Mouse (Mus musculus) hindbrain, embryonic 14.5 days (tissue): ENCODE results near the gene Scap. TPM values are rescaled to one million over a fixed set of nuclear protein-coding genes. Genes with fewer than 3 reads are reported as not detected.

Experiments used
- ATAC-seq: fragments of 200-750 bp; cut with Nextera tagmentation; 2 replicates; pipeline ENCODE4 v1.8.0; 2017; ENCODE audit warnings: moderate number of reproducible peaks, mild to moderate bottlenecking, moderate TSS enrichment, moderate library complexity; ENCODE audit not compliant: low FRiP score
- DNase-seq: peaks from one replicate; pipeline ENCODE4 v3.0.0-alpha.2; 2015; ENCODE audit warnings: low spot score
- H3K27ac ChIP-seq: fragments of 300-500 bp; sonication (generic); 2 replicates; pipeline ENCODE4 v1.5.1; 2014; ENCODE audit warnings: mild to moderate bottlenecking, moderate library complexity
- H3K27me3 ChIP-seq: fragments of 300-500 bp; sonication (generic); 2 replicates; pipeline ENCODE4 v1.6.1; 2014; ENCODE audit warnings: mild to moderate bottlenecking, low read length, mixed read lengths; ENCODE audit not compliant: control insufficient read depth, insufficient read depth
- H3K36me3 ChIP-seq: fragments of 300-500 bp; sonication (generic); replicated peaks from 2 replicates; pipeline ENCODE4 v1.6.1; 2014; ENCODE audit not compliant: control insufficient read depth, insufficient read depth
- H3K4me1 ChIP-seq: fragments of 300-500 bp; sonication (generic); replicated peaks from 2 replicates; pipeline ENCODE4 v1.6.1; 2014; ENCODE audit warnings: antibody characterized with exemption, low read length, mixed read lengths; ENCODE audit not compliant: control insufficient read depth, insufficient read depth
- H3K4me2 ChIP-seq: fragments of 300-500 bp; sonication (generic); replicated peaks from 2 replicates; pipeline ENCODE4 v1.6.1; 2014; ENCODE audit warnings: mild to moderate bottlenecking, moderate library complexity
- H3K4me3 ChIP-seq: fragments of 300-500 bp; sonication (generic); replicated peaks from 2 replicates; pipeline ENCODE4 v1.5.1; 2014; ENCODE audit warnings: mild to moderate bottlenecking, low read length
- H3K9ac ChIP-seq: fragments of 300-500 bp; sonication (generic); 2 replicates; pipeline ENCODE4 v1.6.1; 2014
- H3K9me3 ChIP-seq: fragments of 300-500 bp; sonication (generic); 2 replicates; pipeline ENCODE4 v1.6.1; 2016; ENCODE audit warnings: low read length; ENCODE audit not compliant: control insufficient read depth
- WGBS: fragments of 180-500 bp; shearing (Covaris S2); extraction: QIAGEN DNeasy Blood & Tissue Kit; methylation state at CpG from one replicate; pipeline ENCODE4 v1.1.7; 2014; 5-methylcytosine and 5-hydroxymethylcytosine counted together
- polyA plus RNA-seq: library from polyadenylated mRNA; unstranded; fragments of >200 nt; fragmentation: Nextera tagmentation; extraction: Ambion mirVana; gene quantifications from 2 replicates; pipeline ENCODE4 v1.2.1, GENCODE M21; 2014

The Scap gene
- polyA plus RNA-seq, 1 experiment from 2014 or later: 53.5 TPM

DNA sequence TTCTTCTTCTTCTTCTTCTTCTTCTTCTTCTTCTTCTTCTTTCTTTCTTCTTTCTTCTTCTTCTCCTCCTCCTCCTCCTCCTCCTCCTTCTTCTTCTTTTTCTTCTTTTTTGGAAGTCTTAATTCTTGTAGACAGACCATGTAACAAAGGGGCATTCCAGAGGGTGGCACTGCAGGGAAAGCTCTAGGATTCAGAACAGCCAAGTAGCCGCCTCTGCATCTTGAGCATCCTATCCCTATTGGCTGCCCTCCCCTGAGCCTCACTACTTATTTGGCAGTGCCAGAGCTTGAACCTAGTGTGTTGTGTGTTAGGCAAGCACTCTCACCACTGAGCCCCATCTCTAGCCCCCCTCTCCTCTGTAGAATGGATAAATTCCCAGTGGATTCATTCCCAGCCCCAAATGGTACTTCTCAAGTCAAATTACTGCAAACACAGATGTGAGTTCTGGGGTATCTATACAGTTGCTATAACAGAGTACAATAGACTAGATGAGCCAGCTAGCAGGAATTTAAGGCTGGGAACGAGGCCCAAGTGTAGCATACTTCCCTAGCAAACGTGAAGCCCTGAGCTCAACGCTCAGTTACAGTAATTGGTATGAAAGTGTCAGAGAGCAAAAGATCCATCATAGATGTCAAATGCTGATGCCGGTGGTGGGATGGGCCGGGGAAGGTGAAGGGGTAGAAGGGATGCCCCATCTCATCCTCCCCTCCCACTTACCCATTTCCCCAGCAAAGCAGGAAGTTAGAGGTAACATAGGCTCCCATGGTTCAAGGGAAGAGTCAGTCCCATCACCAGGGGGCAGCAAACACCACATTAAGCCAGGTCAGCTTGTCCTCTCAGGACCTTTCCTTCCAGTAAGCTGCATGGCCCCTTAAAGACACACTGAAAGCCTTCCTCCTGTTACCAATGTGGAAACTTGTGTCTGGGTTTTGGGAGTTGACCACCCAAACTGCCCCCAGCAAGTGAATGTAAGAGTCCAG is 78.1 kb downstream of the Scap start:
- Histone ChIP-seq H3K4me2 (no peak overlapping the region), H3K4me3 (no peak overlapping the region), H3K4me1 (peaks cover 10% of the 10 kb centered on the region), H3K27me3 (no peaks in the 10 kb centered on the region), H3K9me3 (no peaks in the 10 kb centered on the region), H3K9ac (no peak overlapping the region), H3K36me3 (no peaks in the 10 kb centered on the region), H3K27ac (no peak overlapping the region)
- DNase-seq (peak; percentile 80), ATAC-seq (no peak)
- WGBS: 43% methylated on average over 6 of the region's 6 CpGs

DNA sequence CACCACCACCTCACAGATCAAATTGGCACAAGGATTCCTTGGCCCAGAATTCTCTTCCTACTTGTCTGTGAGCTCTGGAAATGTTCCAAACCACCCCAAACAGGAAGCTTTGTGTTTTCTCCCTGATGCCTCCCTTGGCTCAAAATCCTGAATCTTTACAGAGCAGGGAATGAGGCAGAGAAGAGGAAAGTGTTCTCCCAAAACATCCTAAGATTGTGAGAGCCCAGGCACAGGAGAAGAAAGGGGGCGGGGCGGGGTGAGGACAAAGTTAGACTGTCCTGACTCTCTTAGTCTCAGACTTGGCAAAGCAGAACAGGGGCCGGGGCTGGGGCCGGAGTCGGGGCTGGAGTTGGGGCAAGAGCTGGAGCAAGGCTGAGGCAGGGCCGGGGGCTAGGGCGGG is 79.8 kb downstream of the Scap start:
- Histone ChIP-seq H3K4me3 (no peak overlapping the region), H3K27ac (no peak overlapping the region), H3K36me3 (no peaks in the 10 kb centered on the region), H3K9ac (no peak overlapping the region), H3K9me3 (no peaks in the 10 kb centered on the region), H3K4me2 (no peak overlapping the region), H3K27me3 (no peaks in the 10 kb centered on the region), H3K4me1 (no peaks in the 10 kb centered on the region)
- DNase-seq: no peak
- WGBS: 71% methylated on average over 7 of the region's 7 CpGs
- ATAC-seq: no peak

- no peak overlapping the region for H3K9ac ChIP-seq
- peak; percentile 60 for DNase-seq
These were observed 80.7 kb downstream of the Scap start for GRCm38 (mm10) chr9:110413785-110414184.

GRCm38 (mm10) chr9:110419511-110420112 is 86.5 kb downstream of the Scap start, which contains the start of gene Ngp:
TSS of gene Ngp (plus strand) at chr9:110419747.
- Histone ChIP-seq H3K9me3 (no peaks in the 10 kb centered on the region), H3K36me3 (no peaks in the 10 kb centered on the region), H3K9ac (no peak within 1 kb of the TSS), H3K4me1 (no peaks in the 10 kb centered on the region), H3K27me3 (no peaks in the 10 kb centered on the region), H3K4me2 (no peak within 1 kb of the TSS), H3K27ac (no peak within 1 kb of the TSS), H3K4me3 (no peak within 1 kb of the TSS)
- DNase-seq: no peak
- 91% methylated on average over 12 of the region's 12 CpGs for WGBS
- ATAC-seq: no peak

More at GRCm38 (mm10) chr9:110413785-110414184, 80.7 kb downstream of the Scap start:
- H3K27me3 ChIP-seq: no peaks in the 10 kb centered on the region
- H3K36me3 ChIP-seq: no peaks in the 10 kb centered on the region
- H3K27ac ChIP-seq: no peak overlapping the region
- no peaks in the 10 kb centered on the region for H3K9me3 ChIP-seq
- no peaks in the 10 kb centered on the region for H3K4me1 ChIP-seq
- no peak for ATAC-seq
- no peak overlapping the region for H3K4me3 ChIP-seq
- no peak overlapping the region for H3K4me2 ChIP-seq
- WGBS: 57% methylated on average over 9 of the region's 9 CpGs

- peaks cover 82% of the 10 kb centered on the region for H3K36me3 ChIP-seq
- H3K4me2 ChIP-seq: no peak overlapping the region
- H3K27ac ChIP-seq: no peak overlapping the region
- H3K4me3 ChIP-seq: no peak overlapping the region
- no peaks in the 10 kb centered on the region for H3K27me3 ChIP-seq
- H3K4me1 ChIP-seq: no peaks in the 10 kb centered on the region
- no peak overlapping the region for H3K9ac ChIP-seq
- ATAC-seq (no peak), DNase-seq (no peak)
- 62% methylated on average over 8 of the region's 8 CpGs for WGBS
- no peaks in the 10 kb centered on the region for H3K9me3 ChIP-seq
These were observed 98.2 kb downstream of the Scap start for GRCm38 (mm10) chr9:110431241-110431640.

- WGBS: 92% methylated on average over 2 of the region's 2 CpGs
- Histone ChIP-seq H3K4me3 (no peak overlapping the region), H3K36me3 (peaks cover 77% of the 10 kb centered on the region), H3K9me3 (no peaks in the 10 kb centered on the region), H3K9ac (no peak overlapping the region), H3K27me3 (no peaks in the 10 kb centered on the region), H3K4me2 (no peak overlapping the region), H3K27ac (no peak overlapping the region), H3K4me1 (no peaks in the 10 kb centered on the region)
- DNase-seq (no peak), ATAC-seq (no peak)
These were observed 100.0 kb downstream of the Scap start for GRCm38 (mm10) chr9:110433045-110433444.

Other genes starting within 250 kb of the Scap start
- 98.6 and 98.7 TPM in 2 replicates for gene Smarcc1, start 215.6 kb upstream of the Scap start, polyA plus RNA-seq
- gene Dhx30, start 215.5 kb upstream of the Scap start, polyA plus RNA-seq: 153 and 155 TPM in 2 replicates
- gene Cspg5, start 89.5 kb upstream of the Scap start, polyA plus RNA-seq: 139 and 148 TPM in 2 replicates
- 35.9 TPM in 2 replicates for gene Elp6, start 28.1 kb upstream of the Scap start, polyA plus RNA-seq
- 22.7 and 22.9 TPM in 2 replicates for gene Ptpn23, start 74.9 kb downstream of the Scap start, polyA plus RNA-seq
- gene Ngp, start 86.5 kb downstream of the Scap start, polyA plus RNA-seq: 1.4 and 2.9 TPM in 2 replicates
- gene Klhl18, start 143.4 kb downstream of the Scap start, polyA plus RNA-seq: 22.6 and 28.6 TPM in 2 replicates
- gene Kif9, start 143.7 kb downstream of the Scap start, polyA plus RNA-seq: 4.4 and 6.5 TPM in 2 replicates
- 48.4 and 49.2 TPM in 2 replicates for gene Setd2, start 199.3 kb downstream of the Scap start, polyA plus RNA-seq